Mouse (Mus musculus) spleen, adult 2 months (tissue): ENCODE data around the gene Cadps. TPM values are rescaled to one million over a fixed set of nuclear protein-coding genes. Genes with fewer than 3 reads are reported as not detected.

Experiments used
- DNase-seq, 2 experiments: peaks; one replicate each; pipeline versions ENCODE4 v3.0.0 to v3.0.0-alpha.2; 2012 to 2021; ENCODE audit warnings: low spot score in 2 of 2, low read depth in 1 of 2
- H3K27ac ChIP-seq: fragments of 200-500 bp; 2 replicates; pipeline ENCODE4 v1.5.1; 2012; ENCODE audit warnings: low read length, inconsistent platforms; ENCODE audit not compliant: insufficient read depth
- H3K27me3 ChIP-seq: fragments of 200-500 bp; 2 replicates; pipeline ENCODE4 v1.6.1; 2012; ENCODE audit warnings: mild to moderate bottlenecking, moderate library complexity, low read length, inconsistent platforms; ENCODE audit not compliant: control insufficient read depth, insufficient read depth
- H3K36me3 ChIP-seq: fragments of 200-500 bp; 2 replicates; pipeline ENCODE4 v1.6.1; 2012; ENCODE audit warnings: mild to moderate bottlenecking, low read length, inconsistent platforms; ENCODE audit not compliant: control insufficient read depth, insufficient read depth
- H3K4me1 ChIP-seq: fragments of 200-500 bp; 2 replicates; pipeline ENCODE4 v1.6.1; 2011; ENCODE audit warnings: inconsistent platforms; ENCODE audit not compliant: control insufficient read depth, insufficient read depth, insufficient read length
- H3K4me3 ChIP-seq: fragments of 200-500 bp; 2 replicates; pipeline ENCODE4 v1.5.1; 2011; ENCODE audit warnings: mild to moderate bottlenecking, inconsistent platforms; ENCODE audit not compliant: insufficient read depth, insufficient read length; ENCODE audit errors: extremely low read depth
- CTCF ChIP-seq: fragments of 200-500 bp; IDR thresholded peaks from 2 replicates; pipeline ENCODE4 v1.5.1; 2011; ENCODE audit warnings: mild to moderate bottlenecking, inconsistent platforms; ENCODE audit not compliant: insufficient read depth, insufficient read length, insufficient replicate concordance; ENCODE audit errors: extremely low read depth
- POLR2A ChIP-seq: fragments of 200-500 bp; IDR thresholded peaks from 2 replicates; pipeline ENCODE4 v1.6.1; 2011; ENCODE audit warnings: low read depth, low read length, inconsistent platforms
- WGBS: fragments of 180-500 bp; shearing (Covaris S2); methylation state at CpG from one replicate; pipeline ENCODE4 v1.1.7; 2018; 5-methylcytosine and 5-hydroxymethylcytosine counted together
- polyA plus RNA-seq: library from polyadenylated mRNA; depleted of rRNA; stranded (reverse); fragments of >200 nt; gene quantifications from 2 replicates; pipeline ENCODE4 v1.2.3, GENCODE M21; 2012

Gene Cadps
- polyA plus RNA-seq, 1 experiment = 0.04 TPM

DNA sequence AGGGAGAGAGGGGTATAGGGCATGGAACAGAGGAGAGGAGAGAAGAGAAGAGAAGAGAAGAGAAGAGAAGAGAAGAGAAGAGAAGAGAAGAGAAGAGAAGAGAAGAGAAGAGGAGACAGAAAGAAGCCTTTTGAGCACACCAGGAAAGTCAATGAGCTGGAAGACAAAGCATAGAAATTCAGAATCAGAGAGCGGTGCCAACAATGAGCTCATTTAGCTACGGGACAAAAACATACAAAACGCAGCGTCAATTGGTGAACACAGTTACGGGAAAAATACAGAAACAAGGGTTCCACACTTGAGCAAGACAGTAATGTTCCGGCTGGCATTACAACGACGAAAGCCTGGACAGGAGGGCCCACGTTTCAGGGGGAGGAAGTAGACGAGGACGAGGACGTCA, 412.6 kb downstream of the Cadps start:
- Histone ChIP-seq H3K27me3 (no peaks in the 10 kb centered on the region; the same call in 1 of the 2 replicates), H3K4me1 (no peaks in the 10 kb centered on the region), H3K4me3 (no peak overlapping the region), H3K27ac (no peak overlapping the region), H3K36me3 (no peaks in the 10 kb centered on the region)
- TF ChIP-seq CTCF = no peak
- no peak for TF ChIP-seq POLR2A
- 88% methylated on average over 12 of the region's 12 CpGs for WGBS
- no peak for DNase-seq

DNA sequence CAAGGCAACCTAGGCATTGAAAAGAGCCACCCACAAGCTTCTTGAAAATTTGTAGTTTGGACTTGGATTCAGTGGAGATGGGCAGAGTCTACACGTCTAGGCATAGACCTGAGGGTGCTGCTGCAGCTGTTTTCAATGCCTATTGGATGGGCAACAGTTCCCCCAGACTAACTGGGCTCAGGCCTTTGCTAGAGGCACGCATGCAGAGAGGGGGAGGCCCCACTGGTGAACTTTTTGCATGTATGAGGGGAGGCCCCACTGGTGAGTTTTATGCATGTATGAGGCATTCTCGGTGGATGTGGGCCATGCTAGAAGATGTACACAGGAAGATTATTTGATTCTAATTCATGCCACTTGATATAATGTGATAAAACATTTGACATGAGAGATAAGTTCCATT, 413.1 kb downstream of the Cadps start:
- no peak overlapping the region for H3K27ac ChIP-seq
- no peak for DNase-seq
- H3K36me3 ChIP-seq = no peaks in the 10 kb centered on the region
- no peaks in the 10 kb centered on the region; the same call in 1 of the 2 replicates for H3K27me3 ChIP-seq
- H3K4me1 ChIP-seq = no peaks in the 10 kb centered on the region
- WGBS = 74% methylated on average over 3 of the region's 3 CpGs
- no peak for TF ChIP-seq POLR2A
- no peak for TF ChIP-seq CTCF
- no peak overlapping the region for H3K4me3 ChIP-seq

DNA sequence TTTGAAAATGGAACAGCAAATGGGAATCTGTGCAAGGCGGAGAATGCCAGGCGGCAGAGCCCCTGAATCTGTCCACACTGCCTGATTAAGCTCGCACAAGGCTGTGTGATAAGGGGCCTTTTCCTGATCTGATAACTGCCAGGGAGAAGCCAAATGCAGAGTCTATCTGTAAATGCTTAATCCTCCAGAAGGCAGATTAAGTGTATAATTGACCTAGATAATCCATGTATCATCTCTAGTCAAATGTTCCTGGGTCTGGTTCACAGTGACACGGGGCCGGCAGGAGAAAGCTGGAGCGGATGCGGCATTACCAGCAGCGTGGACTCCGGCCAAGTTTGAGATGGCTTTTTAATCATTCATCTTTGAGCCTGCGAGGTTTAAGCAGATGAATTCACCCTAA, 416.3 kb downstream of the Cadps start:
- no peaks in the 10 kb centered on the region for H3K36me3 ChIP-seq
- 89% methylated on average over 10 of the region's 10 CpGs for WGBS
- H3K27ac ChIP-seq = no peak overlapping the region
- H3K4me3 ChIP-seq = no peak overlapping the region
- no peak for DNase-seq
- no peaks in the 10 kb centered on the region for H3K27me3 ChIP-seq
- no peak for TF ChIP-seq CTCF
- no peak for TF ChIP-seq POLR2A
- no peaks in the 10 kb centered on the region for H3K4me1 ChIP-seq

DNA sequence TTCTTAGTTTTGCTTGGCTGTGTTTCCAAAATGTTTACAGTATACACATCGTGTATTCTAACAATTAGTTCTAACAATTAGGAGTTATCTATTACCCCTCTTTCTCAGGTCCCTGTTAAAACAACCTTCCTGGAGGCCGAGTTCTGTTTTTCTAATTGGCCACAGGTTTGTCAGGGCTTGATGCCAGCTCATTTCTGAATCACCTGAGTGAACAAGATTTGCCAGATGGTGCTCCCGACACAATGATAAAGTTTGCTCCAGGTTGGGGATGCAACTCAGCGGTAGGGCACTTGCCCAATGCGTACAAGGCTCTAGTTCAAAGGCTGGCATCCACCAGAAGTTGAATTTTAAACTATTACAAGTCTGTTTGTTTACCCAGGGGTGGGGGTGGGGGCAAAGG, 417.7 kb downstream of the Cadps start:
- H3K27me3 ChIP-seq = no peaks in the 10 kb centered on the region
- H3K4me1 ChIP-seq = no peaks in the 10 kb centered on the region
- H3K36me3 ChIP-seq = no peaks in the 10 kb centered on the region
- H3K27ac ChIP-seq = no peak overlapping the region
- H3K4me3 ChIP-seq = no peak overlapping the region
- DNase-seq = no peak
- WGBS = 79% methylated on average over 5 of the region's 5 CpGs
- TF ChIP-seq CTCF = no peak
- TF ChIP-seq POLR2A = no peak

DNA sequence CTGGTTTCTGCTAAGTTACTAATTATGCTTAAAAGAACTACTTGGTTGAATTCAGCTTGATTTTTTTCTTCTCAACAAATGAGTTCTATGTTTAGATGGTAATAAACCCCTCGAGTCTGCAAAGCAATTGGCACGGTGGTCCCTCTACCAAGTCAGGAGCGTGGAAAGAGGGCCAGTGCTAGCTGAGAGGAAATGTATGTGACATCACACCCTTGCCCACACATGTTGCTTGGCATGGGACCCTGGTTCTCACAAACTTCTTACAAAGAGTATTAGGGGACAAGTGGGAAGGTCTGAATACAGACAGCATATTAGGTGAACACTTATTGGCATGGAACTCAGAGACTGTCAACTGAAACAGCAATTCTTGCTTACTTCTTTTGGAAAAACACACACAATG, 418.2 kb downstream of the Cadps start:
- Histone ChIP-seq H3K4me3 (no peak overlapping the region), H3K27me3 (no peaks in the 10 kb centered on the region), H3K4me1 (no peaks in the 10 kb centered on the region), H3K36me3 (no peaks in the 10 kb centered on the region), H3K27ac (no peak overlapping the region)
- TF ChIP-seq POLR2A (no peak), CTCF (no peak)
- 82% methylated on average over 3 of the region's 3 CpGs for WGBS
- DNase-seq = no peak

DNA sequence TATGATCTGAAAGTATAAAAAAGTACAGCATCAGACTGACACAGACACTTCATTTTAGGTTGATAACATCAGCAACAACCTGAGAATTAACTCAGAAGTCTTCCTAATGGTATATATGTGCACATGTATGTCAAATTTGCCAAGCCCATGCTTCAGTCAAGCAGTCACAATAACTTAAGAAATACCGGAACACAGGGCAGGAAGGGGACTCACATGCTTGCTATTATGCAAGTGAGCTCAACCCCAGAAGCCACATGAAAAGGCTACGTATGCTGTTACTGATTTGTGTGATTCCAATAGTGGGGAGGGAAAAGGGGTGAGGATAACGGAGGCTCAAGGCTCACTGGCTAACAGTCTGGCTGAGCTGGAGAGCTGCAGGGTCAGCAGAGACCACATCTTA, 418.8 kb downstream of the Cadps start:
- Histone ChIP-seq H3K4me1 (no peaks in the 10 kb centered on the region), H3K4me3 (no peak overlapping the region), H3K36me3 (no peaks in the 10 kb centered on the region), H3K27ac (no peak overlapping the region), H3K27me3 (no peaks in the 10 kb centered on the region)
- TF ChIP-seq POLR2A = no peak
- TF ChIP-seq CTCF = no peak
- 34% methylated on average over 3 of the region's 3 CpGs for WGBS
- DNase-seq = no peak

DNA sequence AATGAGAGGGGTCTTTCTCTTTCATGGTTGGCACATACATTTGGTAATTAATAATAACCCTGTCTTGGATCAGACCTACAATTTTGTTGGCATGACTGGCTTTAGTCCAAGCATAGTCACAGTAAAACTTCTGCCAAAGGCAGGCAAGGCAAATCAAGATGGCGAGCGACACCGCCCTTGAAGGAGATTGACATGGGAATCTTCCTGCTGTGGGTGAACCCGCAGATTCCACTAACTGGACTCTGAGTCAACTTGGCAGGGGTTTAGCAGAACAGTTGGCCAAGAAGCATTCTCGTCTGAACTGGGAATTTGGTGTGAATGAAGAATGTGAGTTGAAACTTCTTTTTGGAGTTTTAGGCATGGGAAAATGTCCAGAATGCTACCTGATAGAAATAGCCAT, 422.8 kb downstream of the Cadps start:
- DNase-seq = no peak
- H3K27ac ChIP-seq = no peak overlapping the region
- TF ChIP-seq POLR2A = no peak

More for the DNA sequence above, 422.8 kb downstream of the Cadps start:
- H3K36me3 ChIP-seq = no peaks in the 10 kb centered on the region
- no peak overlapping the region for H3K4me3 ChIP-seq
- no peaks in the 10 kb centered on the region for H3K27me3 ChIP-seq
- no peaks in the 10 kb centered on the region for H3K4me1 ChIP-seq
- WGBS = 87% methylated on average over 5 of the region's 5 CpGs
